Mouse (Mus musculus): ENCODE results near the gene Slc39a5.

DNA sequence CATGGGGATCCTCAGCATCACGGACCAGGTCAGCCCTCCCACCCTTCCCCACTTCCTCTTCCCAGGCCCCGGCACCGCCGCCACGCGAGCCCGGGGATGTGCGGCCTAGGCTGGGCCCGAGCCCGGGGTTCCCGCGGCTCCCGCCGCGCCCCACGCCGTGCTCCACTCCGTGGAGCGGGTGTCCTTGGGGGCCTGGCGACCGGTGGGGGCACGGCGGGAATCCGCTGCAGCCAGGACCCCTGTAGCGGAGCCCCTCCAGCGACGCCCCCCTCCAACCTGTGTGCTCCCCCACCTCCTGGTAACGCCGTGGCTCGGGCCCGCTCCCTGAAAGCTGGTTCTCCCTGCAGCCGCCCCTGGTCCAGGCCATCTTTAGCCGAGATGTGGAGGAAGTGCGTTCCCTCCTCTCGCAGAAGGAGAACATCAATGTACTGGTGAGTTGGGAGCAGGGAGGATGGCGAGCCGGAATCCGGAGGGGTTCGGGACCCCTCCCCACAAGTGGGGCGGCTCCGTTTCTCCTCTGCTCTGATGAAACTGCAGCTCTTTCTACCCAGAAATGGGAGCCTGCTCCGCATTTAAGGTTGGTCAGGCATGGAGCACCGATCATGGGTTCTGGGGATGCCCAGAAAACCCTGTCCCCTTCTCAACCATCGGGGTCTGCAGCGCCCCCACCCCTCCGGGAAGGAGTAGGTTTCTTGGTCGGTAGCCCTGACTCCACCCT is 23.6 kb downstream of the Slc39a5 start:
- no peak for TF ChIP-seq CTCF (IDR thresholded peaks at IDR 0.05; ENCODE audit: extremely low read depth, insufficient read depth, low read length)
- no peak for TF ChIP-seq POLR2A (IDR thresholded peaks at IDR 0.05; ENCODE audit: extremely low read depth, insufficient read depth, low read length)

Measured in cortical plate, adult 2 months (tissue).